Mouse (Mus musculus) ES-E14 (cell line): ENCODE measurements around the gene Dock4. TPM values are rescaled to one million over a fixed set of nuclear protein-coding genes. Genes with fewer than 3 reads are reported as not detected.

Experiments
- DNase-seq: peaks from one replicate; pipeline ENCODE4 v3.0.0-alpha.2; 2013; ENCODE audit warnings: low read depth, low spot score
- H3K27ac ChIP-seq: 2 replicates; pipeline ENCODE4 v1.5.1; 2012; ENCODE audit warnings: low read depth, mild to moderate bottlenecking, low read length, moderate library complexity, mixed read lengths; ENCODE audit not compliant: poor library complexity, insufficient read depth, severe bottlenecking
- H3K36me3 ChIP-seq: 2 replicates; pipeline ENCODE4 v1.6.1; 2012; ENCODE audit warnings: mild to moderate bottlenecking, low read length, moderate library complexity, mixed read lengths; ENCODE audit not compliant: control insufficient read depth, poor library complexity, insufficient read depth, severe bottlenecking
- H3K4me1 ChIP-seq, 2 experiments: fragments of 150-350 bp in 1 of 2; sonication (generic) in 1 of 2; 2 replicates each; pipeline ENCODE4 v1.6.1; 2012; ENCODE audit warnings: low read length in 2 of 2, mild to moderate bottlenecking in 1 of 2, mixed read lengths in 1 of 2; ENCODE audit not compliant: control insufficient read depth in 2 of 2, insufficient read depth in 2 of 2, poor library complexity in 1 of 2
- H3K4me3 ChIP-seq, 2 experiments: fragments of 150-350 bp in 1 of 2; sonication (generic) in 1 of 2; 2 replicates each; pipeline ENCODE4 v1.5.1; 2012; ENCODE audit warnings: low read length in 2 of 2, low read depth in 1 of 2, mild to moderate bottlenecking in 1 of 2, mixed read lengths in 1 of 2; ENCODE audit not compliant: insufficient read depth in 1 of 2, poor library complexity in 1 of 2, severe bottlenecking in 1 of 2
- H3K9ac ChIP-seq: 2 replicates; pipeline ENCODE4 v1.6.1; 2012; ENCODE audit warnings: low read depth, mild to moderate bottlenecking, low read length, mixed read lengths; ENCODE audit not compliant: poor library complexity, insufficient read depth, severe bottlenecking
- H3K9me3 ChIP-seq: fragments of 150-350 bp; sonication (generic); 2 replicates; pipeline ENCODE4 v1.6.1; 2012; ENCODE audit warnings: low read depth, mild to moderate bottlenecking, low read length; ENCODE audit not compliant: control insufficient read depth, insufficient read depth
- CHD2 ChIP-seq: IDR thresholded peaks from 2 replicates; pipeline ENCODE4 v1.6.1; 2014; ENCODE audit warnings: mild to moderate bottlenecking, low read depth, low read length, inconsistent platforms
- HCFC1 ChIP-seq: IDR thresholded peaks from 2 replicates; pipeline ENCODE4 v1.6.1; 2012; ENCODE audit warnings: low read length, inconsistent platforms, borderline replicate concordance; ENCODE audit not compliant: insufficient read depth
- MAFK ChIP-seq: IDR thresholded peaks from 2 replicates; pipeline ENCODE4 v1.6.1; 2014; ENCODE audit warnings: mild to moderate bottlenecking, low read depth, low read length, inconsistent platforms; ENCODE audit not compliant: insufficient read depth
- ZC3H11A ChIP-seq: IDR thresholded peaks from 2 replicates; pipeline ENCODE4 v1.6.1; 2012; ENCODE audit warnings: low read depth, mild to moderate bottlenecking, inconsistent platforms, low read length, borderline replicate concordance
- ZNF384 ChIP-seq: IDR thresholded peaks from 2 replicates; pipeline ENCODE4 v1.6.1; 2012; ENCODE audit warnings: low read depth, low read length, inconsistent platforms
- in situ Hi-C, 2 experiments: fragments of 600-800 bp; cut with MboI; formaldehyde crosslinking; loops; one replicate each; pipeline ENCODE4 v1.15.1; 2025; ENCODE audit warnings: low sequenced_read_pairs in 2 of 2, inconsistent platforms in 1 of 2; ENCODE audit not compliant: unreplicated experiment in 2 of 2
- total RNA-seq: library from RNA; depleted of rRNA; stranded (reverse); fragments of 300-350 nt; gene quantifications from 2 replicates; pipeline ENCODE4 v1.2.3, GENCODE M21; 2012

Dock4 gene
- total RNA-seq, 1 experiment = 7.9 TPM

DNA sequence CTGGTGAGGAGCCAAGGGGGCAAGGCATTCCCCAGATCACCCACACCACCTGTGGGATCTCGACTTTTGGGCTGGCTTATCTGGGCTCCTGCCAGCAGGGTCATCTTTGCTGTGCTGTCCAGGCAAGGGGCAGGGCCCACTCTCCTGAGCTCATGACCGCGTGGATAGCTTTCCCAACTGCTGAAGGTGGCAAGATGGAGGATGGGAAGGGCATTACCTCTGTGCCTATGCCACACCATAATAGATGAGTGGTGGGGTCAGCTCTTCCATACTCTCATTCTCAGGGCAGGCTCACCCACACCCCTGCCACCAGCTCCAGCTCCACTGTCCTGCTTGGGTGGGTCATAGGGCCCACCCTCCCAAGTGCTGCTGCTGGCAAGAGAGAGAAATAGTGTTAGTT lies 439.2 kb downstream of the Dock4 start:
- no peaks in the 10 kb centered on the region for H3K36me3 ChIP-seq
- no peaks in the 10 kb centered on the region for H3K9me3 ChIP-seq
- TF ChIP-seq HCFC1 (no peak), MAFK (no peak), ZNF384 (no peak), CHD2 (no peak), ZC3H11A (no peak)
- no peak for DNase-seq
- in situ Hi-C loops = no loop called here
- H3K9ac ChIP-seq = no peak overlapping the region
- no peak overlapping the region for H3K27ac ChIP-seq
- no peak overlapping the region for H3K4me3 ChIP-seq
- H3K4me1 ChIP-seq = peaks cover 3 to 8% of the 10 kb centered on the region in 2 experiments; a peak in 3 of 4 replicates

DNA sequence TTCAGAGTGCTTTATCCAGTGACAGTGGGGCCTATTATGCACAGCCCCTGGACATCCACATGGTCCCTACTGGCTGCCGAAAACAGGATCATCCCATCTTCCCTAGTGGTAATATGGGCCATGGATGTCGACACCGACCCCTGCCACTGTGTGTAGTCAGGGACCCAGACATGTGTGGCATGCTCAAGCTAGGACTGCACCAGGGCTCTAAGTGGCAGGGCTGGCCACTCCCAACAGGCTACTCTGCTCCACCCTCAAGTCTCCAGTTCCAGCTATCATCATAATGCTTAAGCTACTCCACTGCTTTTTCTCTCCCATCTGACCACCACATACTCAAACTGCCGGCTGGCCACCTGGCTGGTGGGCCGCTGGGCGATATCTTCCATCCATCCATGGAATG lies 439.6 kb downstream of the Dock4 start:
- DNase-seq = no peak
- TF ChIP-seq CHD2 (no peak), HCFC1 (no peak), ZNF384 (no peak), MAFK (no peak), ZC3H11A (no peak)
- no peak overlapping the region for H3K4me3 ChIP-seq
- peaks cover 3 to 8% of the 10 kb centered on the region in 2 experiments; a peak in 3 of 4 replicates for H3K4me1 ChIP-seq
- in situ Hi-C loops = no loop called here
- H3K36me3 ChIP-seq = no peaks in the 10 kb centered on the region
- no peaks in the 10 kb centered on the region for H3K9me3 ChIP-seq
- H3K9ac ChIP-seq = no peak overlapping the region
- no peak overlapping the region for H3K27ac ChIP-seq

DNA sequence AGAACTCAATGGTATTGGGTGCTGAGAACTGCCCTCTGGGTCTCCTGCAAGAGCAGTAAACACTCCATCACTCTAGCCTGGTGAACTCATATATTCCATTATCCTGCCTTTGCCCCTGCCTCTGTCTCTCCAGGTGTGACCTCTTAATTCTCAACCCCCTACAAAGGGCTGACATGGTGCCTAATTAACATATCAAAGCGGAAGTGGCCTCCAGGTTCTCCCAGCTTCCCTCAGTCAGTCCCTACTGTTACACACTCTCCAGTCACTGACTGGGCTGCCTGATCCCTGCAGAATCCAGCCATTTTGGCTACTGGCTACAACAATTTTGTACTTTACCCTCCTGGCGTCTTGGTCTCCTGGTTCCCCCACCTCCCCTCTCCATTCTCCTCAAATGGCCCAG lies 441.7 kb downstream of the Dock4 start:
- Histone ChIP-seq H3K36me3 (no peaks in the 10 kb centered on the region), H3K4me1 (peaks cover 3 to 8% of the 10 kb centered on the region in 2 experiments; a peak in 3 of 4 replicates), H3K4me3 (no peak overlapping the region), H3K27ac (no peak overlapping the region), H3K9me3 (no peaks in the 10 kb centered on the region), H3K9ac (no peak overlapping the region)
- DNase-seq = no peak
- TF ChIP-seq MAFK (no peak), CHD2 (no peak), ZC3H11A (no peak), HCFC1 (no peak), ZNF384 (no peak)
- in situ Hi-C loops = no loop called here

DNA sequence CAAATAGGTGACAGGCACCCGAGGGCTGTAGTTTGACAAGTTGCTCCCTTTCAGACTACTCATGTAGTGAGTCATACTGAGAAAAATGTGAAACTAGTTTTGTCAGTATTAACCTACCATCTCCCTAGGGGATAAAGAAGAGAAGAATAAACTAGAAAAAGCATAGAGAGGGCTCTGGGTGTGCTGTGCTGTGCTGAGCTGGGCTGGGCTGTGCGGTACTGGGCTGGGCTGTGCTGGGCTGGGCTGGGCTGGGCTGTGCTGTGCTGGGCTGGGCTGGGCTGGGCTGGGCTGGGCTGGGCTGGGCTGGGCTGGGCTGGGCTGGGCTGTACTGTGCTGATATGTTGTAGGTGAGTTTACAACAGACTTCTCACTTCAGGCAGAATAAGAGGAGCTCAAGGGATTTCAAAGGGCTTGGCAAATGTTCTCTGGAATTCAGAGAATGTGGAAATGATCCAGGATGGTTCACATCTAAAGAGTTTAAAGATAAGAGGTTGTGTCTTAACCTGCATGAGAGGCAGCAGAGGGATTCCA lies 442.6 kb downstream of the Dock4 start:
- in situ Hi-C loops = no loop called here
- no peak for TF ChIP-seq HCFC1
- TF ChIP-seq ZNF384 = no peak
- TF ChIP-seq MAFK = no peak
- no peak for TF ChIP-seq CHD2
- TF ChIP-seq ZC3H11A = no peak
- DNase-seq = no peak
- Histone ChIP-seq H3K36me3 (no peaks in the 10 kb centered on the region), H3K9ac (no peak overlapping the region), H3K27ac (no peak overlapping the region), H3K4me3 (no peak overlapping the region), H3K9me3 (no peaks in the 10 kb centered on the region), H3K4me1 (peaks cover 3 to 8% of the 10 kb centered on the region in 2 experiments; a peak in 3 of 4 replicates)

DNA sequence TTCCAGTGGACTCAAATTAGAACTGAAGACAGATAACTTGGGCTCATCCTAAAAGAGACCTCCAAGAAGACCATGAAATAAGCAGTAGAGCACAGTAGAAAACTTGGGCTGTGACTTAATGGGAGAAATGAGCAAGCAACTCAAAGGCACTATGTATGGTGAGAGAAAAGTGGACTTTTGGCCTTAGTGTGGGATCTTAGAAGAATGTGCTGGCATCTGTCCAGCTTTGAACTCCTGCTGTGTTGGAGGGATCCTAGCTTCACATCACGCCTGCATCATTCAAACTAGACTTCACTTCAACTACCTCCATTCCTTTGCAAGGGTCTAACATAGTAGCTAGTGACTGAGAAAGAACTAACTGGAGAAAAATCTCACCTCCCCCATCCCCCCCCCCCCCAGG lies 443.1 kb downstream of the Dock4 start:
- in situ Hi-C loops = no loop called here
- no peak overlapping the region for H3K4me3 ChIP-seq
- H3K9ac ChIP-seq = no peak overlapping the region
- DNase-seq = no peak
- no peaks in the 10 kb centered on the region for H3K9me3 ChIP-seq
- H3K4me1 ChIP-seq = peaks cover 3 to 11% of the 10 kb centered on the region in 2 experiments; a peak in 3 of 4 replicates
- no peaks in the 10 kb centered on the region for H3K36me3 ChIP-seq
- H3K27ac ChIP-seq = no peak overlapping the region
- no peak for TF ChIP-seq HCFC1
- no peak for TF ChIP-seq CHD2
- no peak for TF ChIP-seq ZC3H11A
- TF ChIP-seq MAFK = no peak
- no peak for TF ChIP-seq ZNF384
